Mouse (Mus musculus) adrenal gland, adult 8-10 months (tissue): ENCODE results near the gene Mxd3. TPM values are rescaled to one million over a fixed set of nuclear protein-coding genes. Genes with fewer than 3 reads are reported as not detected.

ENCODE experiments used
- total RNA-seq, 4 experiments: library from RNA; stranded (reverse); gene quantifications; 2 replicates each; pipeline ENCODE4 v1.2.4; 2022

Mxd3 gene
- total RNA-seq, 4 experiments from 2014 or later = 0.30 to 1.9 (median 1.1) TPM

Other genes with a start within 250 kb of the Mxd3 start
- 10 to 100 TPM; 25.2 to 45.6 (median 30.6) TPM for gene Uimc1, start 229.5 kb downstream of the Mxd3 start, total RNA-seq
- gene Zfp346, start 224.5 kb downstream of the Mxd3 start, total RNA-seq = 10 to 100 TPM; 50.4 to 83.6 (median 73.9) TPM
- not detected for gene Gm17617, start 196.3 kb downstream of the Mxd3 start, total RNA-seq
- 10 to 100 TPM; 19.0 to 63.2 (median 35.3) TPM for gene Fgfr4, start 177.2 kb downstream of the Mxd3 start, total RNA-seq
- gene Nsd1, start 120.0 kb downstream of the Mxd3 start, total RNA-seq = 100 to 1,000 TPM in 2 of 4 experiments, 10 to 100 TPM in 2; 84.9 to 139 (median 113) TPM
- 100 to 1,000 TPM; 146 to 172 (median 162) TPM for gene Prelid1, start 9.3 kb downstream of the Mxd3 start, total RNA-seq
- gene Rab24, start 7.9 kb downstream of the Mxd3 start, total RNA-seq = 100 to 1,000 TPM in 1 of 4 experiments, 10 to 100 TPM in 3; 62.0 to 102 (median 88.6) TPM
- 100 to 1,000 TPM; 112 to 127 (median 118) TPM for gene Lman2, start 33.0 kb upstream of the Mxd3 start, total RNA-seq
- gene Rgs14, start 39.9 kb upstream of the Mxd3 start, total RNA-seq = 1 to 10 TPM in 1 of 4 experiments, under 1 TPM in 3; 0.45 to 1.8 (median 0.88) TPM
- not detected for gene Slc34a1, start 68.4 kb upstream of the Mxd3 start, total RNA-seq
- not detected for gene Pfn3, start 85.4 kb upstream of the Mxd3 start, total RNA-seq
- under 1 TPM in 3 of 4 experiments, not detected in 1; 0.17 to 0.71 (median 0.43) TPM for gene F12, start 97.0 kb upstream of the Mxd3 start, total RNA-seq
- 10 to 100 TPM; 36.0 to 55.3 (median 48.6) TPM for gene Grk6, start 115.2 kb upstream of the Mxd3 start, total RNA-seq
- 1 to 10 TPM; 2.3 to 4.3 (median 3.7) TPM for gene Prr7, start 134.4 kb upstream of the Mxd3 start, total RNA-seq
- gene Dbn1, start 158.3 kb upstream of the Mxd3 start, total RNA-seq = 10 to 100 TPM; 13.6 to 33.8 (median 24.0) TPM
- 10 to 100 TPM; 10.9 to 23.8 (median 18.3) TPM for gene Pdlim7, start 183.9 kb upstream of the Mxd3 start, total RNA-seq
- gene Dok3, start 199.5 kb upstream of the Mxd3 start, total RNA-seq = 1 to 10 TPM; 4.0 to 7.2 (median 4.7) TPM
- 10 to 100 TPM; 47.0 to 58.7 (median 52.7) TPM for gene Ddx41, start 206.8 kb upstream of the Mxd3 start, total RNA-seq
- gene Fam193b, start 241.3 kb upstream of the Mxd3 start, total RNA-seq = 100 to 1,000 TPM in 1 of 4 experiments, 10 to 100 TPM in 3; 47.1 to 102 (median 72.8) TPM
- 100 to 1,000 TPM; 177 to 220 (median 189) TPM for gene Tmed9, start 243.9 kb upstream of the Mxd3 start, total RNA-seq